Mouse (Mus musculus): Measurements from ENCODE around the gene Glg1.

DNA sequence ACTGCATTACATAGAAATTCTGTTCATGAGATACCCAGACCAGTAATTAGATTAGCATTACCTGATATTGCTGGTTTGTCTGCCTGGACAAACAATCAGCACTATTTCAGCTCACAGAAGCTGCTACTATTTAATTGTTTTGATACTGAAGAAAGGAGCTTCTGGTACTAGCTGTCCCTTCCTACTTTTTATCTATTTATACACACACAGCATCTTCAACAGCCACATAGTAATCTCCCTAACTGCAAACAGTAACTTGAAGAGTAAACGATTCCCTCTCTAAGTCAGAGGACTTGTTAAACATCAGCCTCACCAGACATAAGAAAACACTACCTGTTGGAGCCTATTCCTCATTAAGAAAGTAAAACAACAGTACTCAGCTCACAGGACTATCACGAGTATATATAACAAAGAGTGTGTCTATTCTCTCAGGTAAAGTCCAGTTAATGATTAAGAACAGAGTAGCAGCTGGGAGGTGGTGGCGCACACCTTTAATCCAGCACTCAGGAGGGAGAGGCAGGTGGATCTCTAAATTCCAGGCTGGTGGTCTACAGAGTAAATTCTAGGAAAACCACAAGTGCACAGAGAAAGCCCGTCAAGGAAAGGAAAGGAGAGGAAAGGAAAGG, 6.4 kb downstream of the Glg1 start:
- TF ChIP-seq CTCF (IDR thresholded peaks at IDR 0.05 in 2 of 3, conservative IDR thresholded peaks at IDR 0.05 in 1 of 3; ENCODE audit: control insufficient read depth in 1 of 3, insufficient read depth in 1 of 3, low read depth in 2 of 3, low read length in 3 of 3, poor library complexity in 1 of 3, severe bottlenecking in 1 of 3) (no peak), POLR2A (IDR thresholded peaks at IDR 0.05; ENCODE audit: control insufficient read depth in 1 of 2, insufficient read depth in 1 of 2, low read depth in 1 of 2, low read length in 2 of 2, poor library complexity in 1 of 2) (no peak), CHD2 (IDR thresholded peaks at IDR 0.05; ENCODE audit: low read length) (no peak), TCF12 (IDR thresholded peaks at IDR 0.05; ENCODE audit: low read depth, low read length) (peak; percentile 76), CHD1 (IDR thresholded peaks at IDR 0.05; ENCODE audit: low read depth, low read length) (no peak), POLR2AphosphoS5 (IDR thresholded peaks at IDR 0.05; ENCODE audit: borderline replicate concordance, low read depth, low read length) (no peak), SMC3 (IDR thresholded peaks at IDR 0.05; ENCODE audit: low read depth, low read length) (no peak), JUND (IDR thresholded peaks at IDR 0.05; ENCODE audit: low read depth, low read length) (no peak), BHLHE40 (IDR thresholded peaks at IDR 0.05; ENCODE audit: borderline replicate concordance, low read depth, low read length) (no peak), ZNF384 (IDR thresholded peaks at IDR 0.05; ENCODE audit: low read depth, low read length) (no peak), NRF1 (IDR thresholded peaks at IDR 0.05; ENCODE audit: insufficient read depth, low read depth, low read length, poor library complexity, severe bottlenecking) (no peak), GATA1 (IDR thresholded peaks at IDR 0.05; ENCODE audit: low read depth, low read length) (peak; percentile 84), MAX (IDR thresholded peaks at IDR 0.05; ENCODE audit: low read length) (no peak)
